Mouse (Mus musculus) E14TG2a.4 (cell line): ENCODE measurements around the gene Ccdc92b.

Source experiments
- CTCF ChIP-seq: conservative IDR thresholded peaks from 2 replicates; pipeline ENCODE4 v1.5.1; 2014; ENCODE audit warnings: low read length
- NANOG ChIP-seq: IDR thresholded peaks from 2 replicates; pipeline ENCODE4 v1.6.1; 2014; ENCODE audit warnings: borderline replicate concordance, low read length, mixed read lengths
- POU5F1 ChIP-seq: IDR thresholded peaks from 2 replicates; pipeline ENCODE4 v1.6.1; 2014; ENCODE audit warnings: low read length, borderline replicate concordance

DNA sequence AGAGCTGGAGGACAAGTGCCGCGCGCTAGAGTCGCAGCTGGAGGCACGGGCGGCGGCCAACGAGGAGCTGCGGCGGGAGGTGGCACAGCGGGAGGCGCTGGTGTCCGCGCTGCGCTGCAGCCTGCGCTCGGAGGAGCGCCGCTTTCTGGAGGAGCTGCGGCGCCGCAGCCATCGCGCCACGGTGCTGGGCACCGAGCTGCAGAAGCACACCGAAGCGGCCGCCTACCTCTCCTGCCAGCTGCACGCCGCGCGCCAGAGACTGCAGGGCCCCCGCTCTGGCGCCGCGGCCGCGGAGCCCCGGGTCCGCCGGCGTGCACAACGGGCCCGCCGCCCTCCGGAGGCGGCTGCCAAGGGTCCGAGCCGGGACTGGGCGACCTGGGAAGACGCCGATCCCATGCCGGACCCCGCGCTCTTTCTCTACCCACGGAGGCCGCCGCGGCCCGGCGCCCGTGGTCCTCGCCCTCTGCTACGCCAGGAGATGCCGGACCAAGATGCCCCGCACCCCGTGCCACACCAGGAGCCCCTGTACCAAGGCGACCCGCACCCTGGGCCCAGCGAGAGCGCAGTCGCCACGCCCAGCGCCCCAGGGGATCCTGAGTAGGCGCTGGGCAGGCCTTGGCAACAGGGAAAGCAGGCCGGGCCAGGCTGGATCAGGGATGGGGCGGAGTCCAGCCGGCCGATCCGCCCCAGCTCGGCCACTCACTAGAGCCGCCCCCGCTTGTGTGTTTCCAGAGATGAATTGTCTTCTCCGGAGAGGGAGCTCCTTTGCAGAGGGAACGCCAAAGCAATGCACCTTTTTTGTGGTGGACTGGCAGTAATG is 18.8 kb downstream of the Ccdc92b start:
- TF ChIP-seq CTCF (no peak), NANOG (no peak), POU5F1 (no peak)
